Mouse (Mus musculus): ENCODE measurements at regions not wholly inside any gene's neighbourhood (a gene's known extent, or its start where the extent isn't known, plus 50 kb on each side); places are given as distances from the start of the nearest gene placed in this dataset.
A peak's percentile ranks its signal among the peaks of the same experiment; 100 is the strongest.

DNA sequence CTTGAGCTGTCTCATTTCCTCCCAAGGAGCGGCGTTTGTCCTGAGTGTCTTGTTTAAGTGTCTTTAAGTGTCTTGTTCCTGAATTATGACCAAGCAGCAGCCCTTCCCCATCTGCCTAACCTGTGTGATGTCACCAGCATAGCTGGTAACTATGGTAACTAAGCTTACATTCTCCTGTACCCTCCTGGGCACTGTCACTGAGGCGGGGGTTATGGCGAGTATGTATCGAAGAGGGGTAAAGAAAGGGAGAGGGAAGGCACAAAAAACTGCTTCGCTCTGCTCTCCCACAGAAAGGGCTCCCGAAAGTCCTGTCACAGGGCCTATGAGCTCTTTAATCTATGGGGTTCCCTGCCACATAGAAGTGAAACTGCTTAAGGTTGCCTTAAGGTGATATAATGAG lies 89.6 kb downstream of the Ppp4r2 start:
- no peak for DNase-seq (ENCODE audit: extremely low spot score in 1 of 2, low spot score in 2 of 2)
- intact Hi-C loops (cut with DNase I) = no loop called here

DNA sequence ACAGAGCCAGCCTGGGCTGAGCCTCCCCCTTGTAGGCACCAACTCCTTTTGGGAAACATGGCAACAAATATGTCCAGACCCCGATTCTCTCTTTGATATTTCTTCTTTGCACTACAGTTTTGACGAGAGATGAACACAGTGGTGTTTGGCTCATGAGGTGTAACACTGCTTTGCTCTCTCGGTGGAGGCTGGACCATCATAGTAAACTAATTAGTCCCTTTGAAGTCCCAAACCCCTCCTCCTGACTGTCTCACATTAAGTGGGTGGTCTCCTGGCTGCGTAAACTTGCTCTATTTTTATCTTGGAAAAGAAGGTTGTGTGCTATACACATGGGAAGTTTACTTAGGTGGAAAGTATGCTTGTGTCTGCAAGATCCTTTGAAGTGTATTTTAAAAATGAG lies 90.3 kb downstream of the Ppp4r2 start:
- no peak for DNase-seq (ENCODE audit: extremely low spot score in 1 of 2, low spot score in 2 of 2)
- intact Hi-C loops (cut with DNase I) = no loop called here

DNA sequence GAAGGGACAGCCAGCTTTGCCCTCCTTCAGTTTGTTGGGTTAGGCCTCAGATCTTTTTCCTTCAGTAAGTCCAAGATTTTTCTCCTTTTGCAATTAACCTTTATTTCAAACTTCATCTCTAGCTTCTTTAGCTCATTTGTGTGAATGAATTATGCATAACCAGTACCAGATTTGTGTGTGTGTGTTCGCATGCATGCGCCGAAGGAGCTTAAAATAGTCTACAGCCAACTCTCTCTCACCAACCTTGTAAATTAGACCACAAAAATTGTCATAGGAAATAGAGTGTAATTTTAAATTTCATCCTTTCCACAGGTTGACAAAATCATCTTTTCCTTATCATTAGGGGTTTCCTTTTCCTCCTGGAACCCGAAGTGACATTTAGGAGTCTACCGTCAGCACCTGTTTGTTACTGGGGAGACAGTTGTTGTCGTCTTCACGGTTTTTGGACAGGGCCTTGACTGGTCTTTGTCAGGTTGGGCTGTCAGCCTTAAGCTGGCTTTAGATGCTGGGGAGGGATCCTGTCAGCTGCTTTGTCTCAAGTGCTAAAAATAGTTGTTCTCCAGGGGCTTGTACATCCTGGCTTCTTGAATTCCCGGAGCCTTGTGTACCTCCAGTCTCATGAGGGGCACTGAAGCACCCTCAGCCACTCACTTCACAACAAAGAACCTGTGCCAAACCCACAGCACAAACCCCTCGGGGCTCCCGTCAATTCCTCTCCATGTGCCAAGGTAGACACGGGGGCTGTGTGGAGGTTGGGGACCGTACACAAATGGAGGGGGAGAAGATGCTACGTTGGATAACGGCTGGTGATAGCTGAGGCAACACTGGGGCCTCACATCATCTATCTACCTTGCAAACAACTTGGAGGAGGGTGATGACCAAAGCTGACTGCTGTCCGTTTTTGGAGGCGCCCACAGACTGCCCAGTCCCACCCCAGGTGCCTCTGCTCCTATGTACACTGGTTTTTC lies 95.7 kb downstream of the Ppp4r2 start:
- intact Hi-C loops (cut with DNase I) = no loop called here
- peak in 1 of 2 experiments; percentile 27 for DNase-seq (ENCODE audit: extremely low spot score in 1 of 2, low spot score in 2 of 2)

DNA sequence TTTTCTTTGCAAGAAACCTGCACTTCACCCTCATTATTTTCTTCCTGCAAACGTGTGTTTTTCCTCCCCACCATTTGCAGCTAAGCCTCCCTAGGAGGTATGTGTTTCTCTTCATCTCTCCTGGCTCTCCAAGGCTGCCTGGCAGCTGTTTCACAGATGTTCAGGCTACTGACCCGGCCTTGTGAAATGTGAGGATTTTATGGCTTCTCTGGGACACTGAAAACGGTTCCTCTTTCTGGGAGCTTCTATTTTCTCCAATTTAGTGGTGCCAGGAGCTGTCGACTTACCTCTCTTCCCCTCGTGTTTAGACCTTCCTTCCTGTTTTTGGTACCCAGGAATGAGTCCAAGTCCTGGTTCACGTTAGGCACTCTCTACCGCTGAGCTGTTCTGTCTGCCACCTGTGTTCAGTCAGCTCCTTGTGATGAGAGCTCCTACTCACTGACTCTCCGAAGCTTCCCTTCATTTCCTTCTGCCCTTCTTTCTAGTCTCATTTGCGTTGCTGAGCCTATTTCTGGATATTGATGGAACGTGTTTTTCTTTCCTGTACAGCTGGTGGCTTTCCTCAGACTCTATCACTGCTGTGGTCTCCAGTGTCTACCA lies 96.4 kb downstream of the Ppp4r2 start:
- peak in 1 of 2 experiments; percentile 44 for DNase-seq (ENCODE audit: extremely low spot score in 1 of 2, low spot score in 2 of 2)
- intact Hi-C loops (cut with DNase I) = no loop called here

DNA sequence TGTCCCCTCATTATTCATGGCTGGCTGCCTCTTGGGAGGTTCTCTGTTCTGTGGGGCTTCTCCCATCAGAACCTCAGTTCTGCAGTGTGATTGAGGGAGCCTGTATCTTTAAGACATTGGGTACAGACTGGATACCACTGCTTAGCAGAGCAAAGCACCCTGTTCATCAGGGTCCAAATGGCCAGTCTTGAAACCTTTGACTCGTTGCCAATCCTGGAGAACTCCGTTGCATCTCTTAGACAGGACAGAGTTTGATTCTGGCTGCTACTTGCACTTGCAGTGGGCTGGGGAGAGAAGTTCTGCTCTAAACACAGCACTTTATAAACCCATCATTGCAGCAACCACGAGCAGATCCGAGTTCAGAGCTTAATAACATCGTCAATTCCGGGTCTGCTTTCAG lies 97.3 kb downstream of the Ppp4r2 start:
- intact Hi-C loops (cut with DNase I) = no loop called here

DNA sequence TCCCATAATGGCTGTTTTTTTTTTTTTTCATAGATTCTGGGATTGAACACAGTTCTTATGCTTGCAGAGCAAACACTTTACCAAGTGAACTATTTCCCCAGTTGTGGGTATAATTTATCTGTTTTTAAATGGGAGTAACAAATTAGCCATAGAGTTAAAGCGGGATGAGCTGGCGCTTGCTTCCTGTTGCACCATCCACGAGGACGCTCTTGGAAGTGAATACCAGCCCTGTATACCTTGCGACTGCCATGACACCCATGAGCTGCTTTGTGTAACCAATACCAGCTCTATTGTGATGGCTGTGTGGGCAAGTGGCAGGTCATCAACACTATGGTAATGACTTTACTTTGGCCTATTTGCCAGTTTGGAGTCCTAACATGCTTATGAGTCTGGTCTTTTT lies 101.0 kb downstream of the Ppp4r2 start:
- no peak for DNase-seq (ENCODE audit: extremely low spot score in 1 of 2, low spot score in 2 of 2)
- intact Hi-C loops (cut with DNase I) = no loop called here

More for the DNA sequence above, 97.3 kb downstream of the Ppp4r2 start:
- DNase-seq (ENCODE audit: extremely low spot score in 1 of 2, low spot score in 2 of 2) = no peak

DNA sequence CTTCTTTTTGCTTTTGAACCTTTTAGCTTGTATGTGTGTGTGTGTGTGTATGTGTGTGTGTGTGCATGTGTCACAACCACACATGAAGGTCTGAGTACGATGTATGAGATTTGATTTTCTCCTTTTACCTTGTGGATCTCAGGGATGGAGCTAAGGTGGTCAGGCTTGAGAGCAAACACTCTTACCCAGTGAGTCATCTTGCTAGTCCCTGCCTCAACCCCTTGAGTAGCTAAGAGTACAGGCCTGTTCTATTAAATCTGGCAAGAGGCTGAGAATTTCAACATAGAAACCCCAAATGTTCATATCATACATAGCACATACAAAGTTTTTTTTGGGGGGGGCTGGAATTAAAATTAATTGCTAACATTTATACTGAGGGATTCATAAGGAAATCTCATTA lies 104.4 kb downstream of the Ppp4r2 start:
- intact Hi-C loops (cut with DNase I) = no loop called here
- DNase-seq (ENCODE audit: extremely low spot score in 1 of 2, low spot score in 2 of 2) = no peak

DNA sequence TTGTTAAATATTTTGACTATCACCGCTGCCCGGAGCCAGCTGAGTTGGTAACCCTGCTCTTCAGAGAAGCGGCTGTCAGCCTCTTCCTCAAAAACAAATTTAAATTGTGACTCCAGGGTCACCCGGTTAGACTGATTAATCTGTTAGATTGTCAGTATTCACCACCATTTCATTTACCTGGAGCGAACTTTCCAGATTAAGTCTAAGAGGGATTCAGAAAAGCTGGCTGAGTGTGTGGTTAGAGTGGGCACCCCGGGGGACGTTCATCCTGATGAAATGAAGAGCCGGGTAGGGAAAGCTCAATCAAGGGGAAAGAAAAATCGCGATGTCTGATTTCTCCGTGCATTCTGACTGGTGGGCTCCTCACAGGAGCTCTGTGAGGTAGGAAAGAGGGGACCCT lies 105.0 kb downstream of the Ppp4r2 start:
- no peak for DNase-seq (ENCODE audit: extremely low spot score in 1 of 2, low spot score in 2 of 2)
- intact Hi-C loops (cut with DNase I) = no loop called here

DNA sequence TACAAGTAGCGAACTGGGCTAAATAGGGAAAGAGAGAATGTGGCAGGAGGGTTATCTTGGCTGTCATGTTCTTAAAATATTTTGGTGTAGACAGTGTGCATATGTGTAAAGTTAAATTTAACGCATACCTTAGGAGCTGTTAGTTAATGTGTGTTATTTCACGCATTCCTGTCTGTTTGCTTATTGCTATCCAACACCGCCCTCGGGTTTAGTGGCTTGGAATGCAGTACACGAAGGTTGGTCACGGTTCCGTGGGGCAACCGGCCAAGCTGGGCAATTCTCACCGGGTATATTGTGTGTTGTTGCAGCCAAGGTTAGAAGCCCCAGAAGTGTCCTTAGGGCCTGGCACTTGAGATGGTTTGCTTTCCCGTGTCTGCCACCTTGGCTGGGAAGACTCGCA lies 105.6 kb downstream of the Ppp4r2 start:
- no peak for DNase-seq (ENCODE audit: extremely low spot score in 1 of 2, low spot score in 2 of 2)
- intact Hi-C loops (cut with DNase I) = no loop called here

DNA sequence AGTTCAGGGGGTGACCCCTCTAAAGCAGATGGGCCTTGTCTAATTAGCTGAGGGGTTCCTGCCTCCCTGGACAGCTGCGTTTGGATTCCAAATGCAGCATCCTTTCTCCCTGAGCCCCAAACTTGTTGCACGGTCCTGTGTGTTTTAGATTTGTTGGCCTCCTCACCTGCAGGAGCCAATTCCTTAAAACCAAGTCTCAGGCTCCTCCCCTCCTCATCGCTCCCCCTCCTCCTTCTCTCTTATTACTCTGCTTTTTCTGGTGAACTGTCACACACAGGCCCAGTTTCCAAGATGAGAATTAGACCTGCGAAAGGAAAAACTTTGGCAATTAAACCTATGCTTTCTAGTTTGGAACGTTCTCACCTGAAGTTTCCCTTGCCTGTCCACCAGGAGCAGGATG lies 106.3 kb downstream of the Ppp4r2 start:
- intact Hi-C loops (cut with DNase I) = no loop called here

DNA sequence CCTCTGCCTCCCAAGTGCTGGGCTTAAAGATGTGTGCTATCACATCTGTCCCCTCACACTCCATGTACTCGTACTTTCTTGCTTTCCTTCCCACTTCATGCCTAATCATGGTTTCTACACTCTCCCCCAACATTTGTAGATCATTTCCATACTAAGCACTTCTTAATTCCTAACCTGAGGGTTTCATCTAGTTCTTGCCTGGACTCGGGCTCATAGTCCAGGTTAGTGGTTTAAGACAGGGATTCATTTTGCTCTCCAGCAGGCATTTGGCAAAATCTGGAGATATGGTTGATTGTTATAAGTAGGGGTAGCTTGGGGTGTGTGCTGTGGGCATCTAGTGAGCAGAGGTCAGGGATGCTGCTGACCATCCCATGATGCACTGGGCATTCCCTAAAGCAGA lies 108.3 kb downstream of the Ppp4r2 start:
- no peak for DNase-seq (ENCODE audit: extremely low spot score in 1 of 2, low spot score in 2 of 2)
- intact Hi-C loops (cut with DNase I) = no loop called here

More for the DNA sequence above, 106.3 kb downstream of the Ppp4r2 start:
- no peak for DNase-seq (ENCODE audit: extremely low spot score in 1 of 2, low spot score in 2 of 2)

DNA sequence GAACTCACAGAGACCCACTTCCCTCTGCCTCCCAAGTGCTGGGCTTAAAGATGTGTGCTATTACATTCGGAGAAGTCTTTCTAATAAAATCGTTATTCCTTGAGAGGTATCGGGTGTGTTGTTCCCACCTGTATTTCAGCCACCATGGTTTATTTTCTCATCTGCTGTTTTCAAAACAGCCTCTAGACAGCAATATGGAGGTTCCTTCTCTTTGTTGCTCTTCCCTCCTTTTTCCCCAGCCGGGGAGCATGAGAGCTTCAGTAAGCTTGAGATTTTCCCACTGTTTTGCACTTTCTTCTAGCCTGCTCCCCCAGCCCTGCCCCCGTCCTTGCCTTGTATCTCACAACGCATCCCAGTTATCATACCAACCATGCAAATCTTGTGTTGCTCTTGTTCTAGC lies 109.5 kb downstream of the Ppp4r2 start:
- DNase-seq (ENCODE audit: extremely low spot score in 1 of 2, low spot score in 2 of 2) = no peak
- intact Hi-C loops (cut with DNase I) = no loop called here

DNA sequence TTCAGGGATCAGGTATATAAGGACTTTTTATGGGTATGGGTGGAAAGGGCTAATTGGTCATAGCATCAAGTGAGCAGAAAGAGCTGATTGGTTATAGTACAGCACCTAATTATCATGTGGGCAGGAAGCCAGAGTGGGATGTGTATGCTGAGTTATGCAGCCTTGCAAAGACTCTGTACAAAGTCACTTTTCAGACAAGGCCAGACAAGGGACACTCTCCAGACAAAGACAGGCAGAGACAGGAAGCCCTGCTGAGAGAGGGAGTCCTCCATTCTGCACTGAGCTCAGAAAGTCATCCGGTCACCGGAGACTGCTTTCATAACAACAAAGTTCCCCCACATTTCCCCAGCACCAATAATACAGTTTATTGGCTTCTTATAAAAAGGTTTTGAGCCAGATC lies 112.4 kb downstream of the Ppp4r2 start:
- intact Hi-C loops (cut with DNase I) = no loop called here
- DNase-seq (ENCODE audit: extremely low spot score in 1 of 2, low spot score in 2 of 2) = no peak

DNA sequence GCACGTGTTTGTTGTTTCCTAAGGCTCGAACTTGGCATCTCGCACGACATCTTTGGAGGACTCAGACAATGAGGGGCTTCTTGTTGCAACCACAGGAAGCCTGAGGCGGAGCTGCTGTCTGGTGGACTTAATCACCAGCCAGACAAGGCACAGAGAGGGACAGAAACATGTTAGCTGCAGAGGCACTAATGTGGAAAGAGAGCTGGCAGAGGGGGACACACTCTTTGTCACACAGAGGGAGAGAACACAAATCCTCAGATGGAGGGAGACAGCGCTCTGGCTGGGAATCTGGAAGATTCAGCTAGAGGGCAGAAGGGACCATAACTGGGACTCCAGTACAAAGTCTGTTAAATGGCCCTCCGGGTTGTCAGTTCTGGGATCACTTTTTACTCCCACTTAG lies 114.9 kb downstream of the Ppp4r2 start:
- intact Hi-C loops (cut with DNase I) = no loop called here
- no peak for DNase-seq (ENCODE audit: extremely low spot score in 1 of 2, low spot score in 2 of 2)

DNA sequence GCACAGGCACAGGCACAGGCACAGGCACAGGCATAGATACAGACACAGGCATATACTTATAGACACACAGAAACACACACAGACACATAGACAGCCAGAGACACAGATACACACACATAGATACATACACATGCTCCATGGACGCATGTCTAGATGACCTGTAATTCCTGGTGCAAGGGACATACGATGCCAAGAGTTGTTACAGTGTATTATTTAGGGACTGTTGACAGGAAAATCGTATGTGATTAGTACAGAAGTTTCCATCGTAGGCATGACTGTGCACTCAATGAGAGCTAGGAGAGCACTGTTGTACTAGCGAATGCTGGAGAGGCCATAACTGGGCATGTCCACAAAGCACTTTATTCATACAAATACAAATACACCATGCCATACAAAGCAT lies 118.2 kb downstream of the Ppp4r2 start:
- intact Hi-C loops (cut with DNase I) = no loop called here
- no peak for DNase-seq (ENCODE audit: extremely low spot score in 1 of 2, low spot score in 2 of 2)

DNA sequence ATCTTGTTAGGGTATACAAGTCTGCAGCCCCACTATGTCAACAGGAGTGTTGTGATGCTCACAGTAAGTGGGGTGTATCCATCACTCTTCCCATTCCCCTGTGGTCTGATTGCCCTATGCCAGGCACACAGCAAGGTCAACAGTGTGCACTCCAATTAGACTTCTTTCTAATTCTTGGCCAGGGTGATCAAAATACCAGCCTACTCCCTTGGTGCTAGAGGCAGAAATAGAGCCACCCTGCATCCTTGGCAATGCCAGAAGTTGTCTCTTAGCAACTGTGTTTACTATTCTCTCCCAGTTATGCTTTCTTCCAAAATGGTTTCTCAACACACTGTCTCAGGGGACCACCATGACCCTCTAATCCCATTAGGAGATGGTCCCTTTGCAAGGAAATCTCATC lies 119.0 kb downstream of the Ppp4r2 start:
- no peak for DNase-seq (ENCODE audit: extremely low spot score in 1 of 2, low spot score in 2 of 2)
- intact Hi-C loops (cut with DNase I) = no loop called here

DNA sequence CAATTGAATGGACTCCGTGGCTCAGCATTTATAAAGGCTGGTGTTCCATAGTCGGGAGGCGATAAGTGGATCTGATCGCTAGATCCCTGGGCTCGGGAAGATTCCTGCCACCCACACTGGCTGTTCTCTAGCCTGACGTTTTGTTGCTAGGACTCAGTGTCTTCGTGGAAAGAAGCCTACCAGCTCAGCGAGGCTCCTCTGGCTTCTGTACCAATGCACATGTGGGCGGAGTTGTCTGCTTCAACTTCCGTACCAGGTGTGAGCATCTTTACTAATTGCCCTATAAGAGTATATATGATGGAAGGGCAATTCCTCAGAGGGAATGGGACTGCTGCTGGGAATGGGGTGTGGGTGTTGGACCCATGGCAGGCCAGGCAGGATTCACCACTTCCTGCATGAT lies 121.1 kb downstream of the Ppp4r2 start:
- DNase-seq (ENCODE audit: extremely low spot score in 1 of 2, low spot score in 2 of 2) = no peak

DNA sequence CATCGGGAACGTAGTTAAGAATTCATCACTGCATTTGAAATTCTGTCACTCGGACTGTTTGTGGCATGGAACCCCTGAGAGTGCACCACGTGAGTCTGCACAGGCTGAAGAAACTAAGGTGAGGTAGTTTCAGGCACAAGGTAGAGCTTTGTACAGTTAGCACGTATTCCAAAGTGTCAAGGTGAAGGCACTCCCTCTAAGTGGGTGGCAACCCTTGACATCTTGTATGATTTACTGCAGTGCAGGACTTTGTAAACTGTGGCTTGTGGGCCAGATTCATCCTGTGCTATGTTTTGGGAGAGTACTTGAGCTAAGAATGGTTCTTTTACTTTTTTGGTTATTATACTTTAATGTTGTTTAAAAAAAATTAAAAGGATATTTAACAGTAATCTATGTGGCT lies 133.1 kb downstream of the Ppp4r2 start:
- intact Hi-C loops (cut with DNase I) = no loop called here
- no peak for DNase-seq (ENCODE audit: extremely low spot score in 1 of 2, low spot score in 2 of 2)

More for the DNA sequence above, 121.1 kb downstream of the Ppp4r2 start:
- intact Hi-C loops (cut with DNase I) = no loop called here

DNA sequence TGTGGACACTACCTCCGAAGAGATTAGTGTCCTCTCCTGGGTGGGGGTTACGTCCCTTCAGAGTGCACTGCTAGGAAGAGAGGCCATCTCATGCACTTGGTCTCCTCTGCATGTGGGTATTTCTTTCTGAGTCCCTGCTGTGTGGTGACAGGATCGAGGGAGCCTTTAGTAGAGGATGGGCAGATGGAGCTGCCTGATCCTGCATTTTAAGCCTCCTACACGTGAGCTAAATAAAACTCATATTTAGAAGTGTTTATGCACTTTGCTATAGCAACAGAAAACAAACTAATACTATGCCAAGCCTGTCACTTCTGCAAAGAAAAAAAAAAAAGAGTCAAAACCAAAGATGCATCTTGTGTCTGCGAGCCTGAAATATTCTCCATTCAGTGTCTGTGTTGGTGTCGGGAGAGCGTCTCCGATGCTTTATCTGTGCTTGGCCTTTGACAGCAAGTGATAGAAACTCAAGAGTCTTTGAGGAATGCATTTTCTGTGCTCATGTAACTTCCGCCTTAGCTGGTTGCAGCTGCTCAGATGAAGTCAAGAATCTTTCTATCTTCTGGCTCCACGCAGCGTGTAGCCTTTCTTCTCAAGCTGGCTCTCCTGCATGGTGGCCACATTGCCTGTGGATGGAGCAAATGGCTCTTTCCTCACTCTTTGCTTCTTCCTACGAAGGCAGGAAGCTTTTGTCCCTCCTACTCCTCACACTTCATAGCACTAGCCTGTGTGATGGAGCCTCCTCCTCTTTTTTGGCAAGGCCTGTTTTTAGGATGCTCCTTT lies 134.8 kb downstream of the Ppp4r2 start:
- intact Hi-C loops (cut with DNase I) = no loop called here
- peak in 1 of 2 experiments; percentile 44 for DNase-seq (ENCODE audit: extremely low spot score in 1 of 2, low spot score in 2 of 2)

DNA sequence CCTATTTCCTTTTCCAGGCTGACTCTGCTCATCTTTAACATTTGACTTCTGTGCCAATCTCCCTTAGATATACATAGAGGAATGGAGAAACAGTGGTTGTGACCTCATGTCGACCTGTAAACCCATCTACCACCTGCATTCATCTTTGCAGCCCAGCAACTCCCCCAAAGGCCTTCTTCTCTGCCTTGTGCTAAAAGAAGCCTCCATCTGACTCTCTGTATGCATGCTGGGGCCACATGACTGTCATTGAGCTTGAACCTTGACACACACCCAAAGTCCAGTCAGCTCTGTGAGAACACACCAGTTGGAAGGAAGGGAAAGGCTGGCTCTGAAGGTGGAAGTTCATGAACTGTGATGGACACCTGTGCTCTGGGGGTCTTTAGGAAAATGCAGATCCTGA lies 135.5 kb downstream of the Ppp4r2 start:
- intact Hi-C loops (cut with DNase I) = no loop called here
- no peak for DNase-seq (ENCODE audit: extremely low spot score in 1 of 2, low spot score in 2 of 2)
